Mouse (Mus musculus): ENCODE data around the gene En1.

DNA sequence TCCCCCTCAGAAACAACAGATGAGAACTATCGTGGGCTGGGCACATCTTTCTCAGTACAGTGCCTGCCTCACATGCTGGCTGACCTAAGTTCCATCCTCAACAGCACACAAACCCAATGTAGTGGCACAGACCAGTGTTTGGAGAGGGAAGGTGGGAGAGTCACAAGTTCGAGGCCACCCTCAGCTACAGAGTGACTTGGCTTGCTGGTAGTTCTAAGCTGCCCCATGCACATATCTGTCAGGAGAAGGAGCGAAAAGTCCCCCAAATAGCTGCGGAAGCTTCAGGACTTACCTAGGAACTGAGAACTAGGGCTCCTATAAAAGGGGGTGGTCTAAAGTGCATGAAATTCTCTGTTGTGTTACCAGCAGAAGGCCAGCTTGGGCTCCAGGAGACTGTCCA is 14.3 kb upstream of the En1 start:
- TF ChIP-seq CTCF (IDR thresholded peaks at IDR 0.05; ENCODE audit: low read depth) (no peak), EP300 (IDR thresholded peaks at IDR 0.05; ENCODE audit: low read depth) (no peak)

All from liver, embryonic 14.5 days (tissue).